Mouse (Mus musculus) cerebral cortex, adult 2 months (tissue): ENCODE data around the gene Atp6v0d1.

Experiments
- WGBS: fragments of 180-500 bp; shearing (Covaris S2); methylation state at CpG from one replicate; pipeline ENCODE4 v1.1.7; 2018; 5-methylcytosine and 5-hydroxymethylcytosine counted together

Gene Atp6v0d1

DNA sequence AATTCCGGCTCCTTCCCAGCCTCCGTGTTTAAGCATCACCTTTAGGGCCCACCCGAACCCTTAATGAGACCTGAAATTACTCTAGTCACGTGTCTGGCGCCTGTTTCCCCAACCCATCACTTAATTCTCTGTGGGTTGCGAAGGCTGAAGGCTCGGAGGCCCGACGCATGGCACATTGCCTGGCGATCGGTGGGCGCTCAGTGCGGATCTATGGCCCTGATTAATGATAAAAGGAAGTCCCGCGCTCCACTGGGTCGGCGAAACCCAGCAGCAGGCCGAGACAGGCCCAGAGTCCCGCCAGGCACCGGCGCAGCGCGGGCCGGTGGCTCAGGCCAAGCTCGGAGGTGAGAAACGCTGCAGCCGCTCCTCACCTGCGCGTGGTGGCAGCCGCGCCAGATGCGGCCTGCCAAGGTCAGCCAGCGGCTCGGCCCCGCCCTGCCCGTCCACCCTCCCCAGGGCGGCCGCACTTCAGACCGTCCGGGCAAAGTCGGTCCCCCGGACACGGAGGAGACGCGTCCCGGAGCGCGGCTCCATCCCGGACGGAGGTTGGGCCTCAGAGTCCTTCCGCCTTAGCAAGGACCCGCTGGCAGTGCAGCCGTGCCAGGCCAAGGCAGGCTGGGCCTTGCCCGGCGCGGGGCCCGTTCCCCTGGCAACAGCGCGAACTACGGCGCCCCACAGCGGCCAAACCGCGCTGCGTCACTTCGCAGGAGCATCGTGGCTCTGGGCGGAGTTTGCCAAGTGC is 69.2 kb downstream of the Atp6v0d1 start, which contains the start of gene Zdhhc1:
TSS of gene Zdhhc1 (minus strand) at position 464 of the 742 bp plus-strand sequence.
- WGBS, result under 1% methylated on average over 68 of the region's 68 CpGs

DNA sequence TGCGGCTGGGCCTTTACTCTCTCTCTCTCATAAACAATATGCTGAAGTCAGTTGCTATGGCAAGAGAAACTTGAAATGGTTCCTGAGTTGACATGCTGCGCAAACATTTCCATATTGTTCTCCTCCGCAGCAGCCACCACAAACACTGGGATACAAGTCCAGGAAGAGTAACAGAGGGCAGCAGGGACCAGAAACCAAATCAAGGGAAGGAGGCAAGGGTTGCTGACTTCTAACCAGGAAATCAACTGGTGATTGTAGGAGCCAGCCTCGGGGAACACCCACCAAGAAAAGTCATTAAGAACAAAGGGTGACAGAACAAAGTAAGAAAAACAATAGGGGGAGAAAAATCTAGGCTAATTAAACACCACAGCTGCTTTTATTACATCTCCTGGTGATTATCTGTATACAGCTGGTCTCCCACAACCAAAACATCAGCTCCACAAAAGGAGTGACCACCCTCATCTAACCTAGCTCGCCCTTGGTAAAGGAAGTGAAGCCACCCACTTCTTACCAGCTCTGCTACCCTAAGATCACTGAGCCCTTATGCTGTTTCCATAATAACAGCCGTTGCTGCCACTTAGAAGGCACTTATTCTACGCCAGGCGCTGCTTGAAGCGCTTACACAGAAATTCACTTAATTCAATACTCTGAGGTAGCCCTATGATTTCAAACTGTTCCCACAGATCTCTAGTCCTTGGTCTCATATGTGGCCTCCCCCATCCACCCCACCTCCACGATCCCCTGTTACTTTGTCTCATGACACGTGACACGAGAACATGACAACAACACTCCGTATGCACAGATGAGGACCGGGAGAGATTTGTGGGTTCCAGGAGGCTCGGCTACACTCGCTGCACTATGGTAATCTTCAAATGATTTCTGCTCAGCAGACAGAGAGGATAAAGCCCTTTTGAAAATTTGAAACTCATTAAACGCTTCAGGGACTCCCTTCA is 70.2 kb downstream of the Atp6v0d1 start:
- 34% methylated on average over 17 of the region's 17 CpGs for WGBS

GRCm38 (mm10) chr8:105494566-105494965 is 71.3 kb downstream of the Atp6v0d1 start:
- 71% methylated on average over 3 of the region's 3 CpGs for WGBS

DNA sequence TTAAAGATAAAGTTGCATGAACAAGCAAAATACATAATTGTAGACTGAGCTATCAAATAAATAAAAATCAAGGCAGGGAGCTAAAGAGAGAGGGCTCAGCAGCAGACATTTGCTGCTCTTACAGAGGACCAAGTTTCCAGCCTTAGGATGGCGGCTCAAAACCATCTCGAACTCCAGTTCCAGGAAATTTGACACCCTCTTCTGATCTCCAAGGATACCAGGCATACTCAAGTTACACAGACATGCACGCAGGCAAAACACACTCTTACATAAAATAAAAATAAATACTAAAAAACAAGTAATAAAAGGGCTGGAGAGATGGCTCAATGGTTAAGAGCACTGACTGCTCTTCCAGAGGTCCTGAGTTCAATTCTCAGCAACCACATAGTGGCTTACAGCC is 72.4 kb downstream of the Atp6v0d1 start:
- WGBS, result 56% methylated on average over 3 of the region's 3 CpGs

- WGBS, result 61% methylated on average over 1 of the region's 1 CpGs
Measured at GRCm38 (mm10) chr8:105489281-105489680, 76.6 kb downstream of the Atp6v0d1 start.

- WGBS, result 77% methylated on average over 3 of the region's 3 CpGs
Measured at GRCm38 (mm10) chr8:105488082-105488481, 77.8 kb downstream of the Atp6v0d1 start.

DNA sequence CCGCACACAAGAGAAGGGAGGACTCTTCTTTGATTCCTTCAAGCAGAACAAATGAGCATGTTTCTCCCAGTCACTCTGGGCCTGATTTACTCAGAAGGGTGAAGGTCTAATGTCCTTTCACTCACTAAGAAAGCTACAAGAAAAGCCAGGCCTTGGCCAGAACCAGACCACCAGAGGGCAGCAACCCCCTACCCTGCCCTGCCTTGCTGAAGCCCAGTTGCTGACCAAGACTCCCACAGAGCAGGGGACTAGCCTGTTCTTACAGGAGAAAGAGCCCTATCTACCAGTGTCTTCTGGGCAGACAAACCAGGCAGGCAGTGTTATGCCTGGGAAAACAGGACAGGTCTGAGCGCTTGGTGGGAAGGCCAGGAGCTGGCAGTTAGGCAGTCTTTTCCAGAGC is 81.5 kb downstream of the Atp6v0d1 start:
- 72% methylated on average over 2 of the region's 2 CpGs for WGBS

GRCm38 (mm10) chr8:105484030-105484368 is 81.8 kb downstream of the Atp6v0d1 start:
- 64% methylated on average over 3 of the region's 3 CpGs for WGBS

DNA sequence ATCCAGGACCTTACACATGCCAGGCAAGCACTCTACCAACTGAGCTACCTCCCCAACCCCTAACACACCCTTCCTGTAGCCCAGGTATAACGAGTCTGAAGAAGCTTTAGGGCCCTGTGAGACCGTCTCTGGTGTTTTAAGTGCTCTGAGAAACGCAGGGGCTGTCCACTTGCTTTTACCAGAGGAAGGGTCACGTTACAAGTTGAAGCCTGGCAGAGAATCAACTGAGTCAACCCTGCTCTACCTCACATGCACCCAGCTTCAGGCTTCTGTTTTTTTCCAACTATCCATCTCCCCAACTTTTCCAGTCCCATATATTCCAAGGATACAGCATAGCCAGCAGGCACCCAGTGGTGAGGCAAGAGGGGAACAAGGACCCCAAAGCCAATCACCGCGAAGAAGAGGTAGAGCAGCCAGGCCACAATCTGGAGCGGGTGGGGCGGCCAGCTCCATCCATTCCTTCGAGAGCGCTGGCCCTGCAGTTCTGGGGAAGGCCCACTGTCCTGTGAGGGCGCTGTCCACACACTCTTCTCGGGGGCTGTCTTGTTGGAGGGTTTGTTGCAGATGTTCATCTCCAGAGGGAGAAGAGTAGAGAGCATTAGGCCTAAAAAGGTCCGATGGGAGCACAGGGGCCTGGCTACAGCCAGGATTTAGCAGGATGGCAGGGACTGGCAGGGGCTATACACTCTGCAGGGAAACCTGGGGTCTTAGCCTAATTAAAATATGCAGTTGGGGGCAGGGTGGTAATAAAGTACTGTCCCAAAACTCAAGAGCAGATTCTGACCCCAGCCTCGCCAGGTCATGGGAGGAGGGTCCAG is 82.4 kb downstream of the Atp6v0d1 start:
- 67% methylated on average over 14 of the region's 14 CpGs for WGBS

DNA sequence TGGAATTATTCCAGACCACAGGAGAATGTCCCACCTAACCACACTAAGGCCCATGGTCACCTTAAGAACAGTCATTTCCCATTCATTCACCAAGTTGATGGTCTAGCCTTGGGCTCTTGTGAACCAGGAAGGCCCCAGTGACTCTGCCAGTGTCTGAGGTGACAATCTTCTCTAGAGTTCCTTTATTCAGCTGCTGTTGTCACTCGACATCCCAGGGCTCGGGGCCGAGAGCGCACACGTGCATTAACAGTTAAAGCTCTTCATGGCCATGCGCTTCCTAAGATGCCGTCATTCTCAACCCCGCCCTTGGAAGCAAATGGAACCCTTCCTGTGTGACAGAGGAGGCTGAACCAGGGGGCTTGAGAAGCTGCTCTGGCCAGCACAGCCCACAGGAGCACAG is 83.7 kb downstream of the Atp6v0d1 start:
- 93% methylated on average over 8 of the region's 8 CpGs for WGBS

GRCm38 (mm10) chr8:105481453-105481852 is 84.4 kb downstream of the Atp6v0d1 start:
- WGBS, result 81% methylated on average over 6 of the region's 6 CpGs

- WGBS, result 40% methylated on average over 2 of the region's 2 CpGs
Measured at GRCm38 (mm10) chr8:105481013-105481412, 84.8 kb downstream of the Atp6v0d1 start.

- 74% methylated on average over 3 of the region's 3 CpGs for WGBS
Measured at GRCm38 (mm10) chr8:105477792-105478191, 88.1 kb downstream of the Atp6v0d1 start.

GRCm38 (mm10) chr8:105476628-105477413 is 89.0 kb downstream of the Atp6v0d1 start:
- WGBS, result 57% methylated on average over 25 of the region's 25 CpGs

- WGBS, result 91% methylated on average over 7 of the region's 7 CpGs
Measured at GRCm38 (mm10) chr8:105476161-105476560, 89.7 kb downstream of the Atp6v0d1 start.

GRCm38 (mm10) chr8:105475742-105476141 is 90.1 kb downstream of the Atp6v0d1 start:
- 90% methylated on average over 8 of the region's 8 CpGs for WGBS

GRCm38 (mm10) chr8:105475254-105475653 is 90.6 kb downstream of the Atp6v0d1 start:
- 78% methylated on average over 4 of the region's 4 CpGs for WGBS

DNA sequence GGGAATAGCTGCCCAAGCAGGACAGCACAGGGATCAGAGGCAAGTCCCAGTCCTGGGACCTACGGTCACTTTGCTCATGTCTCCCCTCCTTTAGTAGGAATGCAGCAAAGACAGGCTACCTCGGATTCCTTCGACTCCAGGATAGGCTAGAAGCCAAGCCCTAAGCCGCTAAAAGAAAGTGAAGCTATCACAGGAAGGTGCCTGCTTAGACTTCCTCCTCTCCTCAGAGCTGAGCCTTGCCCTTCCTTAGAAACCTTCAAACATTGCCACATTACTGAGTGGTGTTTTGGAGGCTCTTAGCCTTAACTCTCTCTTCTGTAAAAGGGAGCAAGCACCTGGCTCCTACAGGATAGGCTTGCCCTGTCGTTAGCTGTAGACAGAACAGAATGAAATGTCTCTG is 91.2 kb downstream of the Atp6v0d1 start:
- WGBS, result 40% methylated on average over 5 of the region's 5 CpGs
